Mouse (Mus musculus) right cerebral cortex, adult 2 months (tissue): ENCODE measurements around the gene Myof.

Experiments used
- DNase-seq, 2 experiments: peaks; one replicate each; pipeline ENCODE4 v3.0.0; 2021 to 2022; ENCODE audit warnings: low spot score in 2 of 2

Myof gene

GRCm38 (mm10) chr19:38042261-38042722 lies 1.1 kb downstream of the Myof start:
- no peak for DNase-seq

GRCm38 (mm10) chr19:38038267-38038666 lies 5.1 kb downstream of the Myof start:
- no peak for DNase-seq

DNA sequence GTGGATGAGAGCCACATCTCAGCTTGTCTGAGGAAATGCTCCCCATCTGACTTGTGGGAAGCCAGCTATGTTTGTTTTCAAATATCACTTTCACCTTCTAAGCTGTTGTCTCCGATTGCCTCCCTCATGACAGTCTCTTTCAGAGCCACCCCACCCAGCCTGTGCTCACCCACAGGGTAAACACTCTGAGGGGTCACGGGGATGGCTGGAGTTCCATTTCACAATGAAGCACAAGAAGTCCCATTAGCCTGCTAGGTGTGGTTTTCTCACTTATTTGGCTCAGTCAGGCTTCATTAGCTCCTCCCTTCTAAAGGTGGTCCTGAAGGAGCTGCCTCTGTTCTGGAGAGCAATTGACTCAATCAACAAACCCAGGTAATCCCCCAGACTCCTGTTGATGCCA lies 7.6 kb downstream of the Myof start:
- no peak for DNase-seq

GRCm38 (mm10) chr19:38034696-38035095 lies 8.7 kb downstream of the Myof start:
- no peak for DNase-seq

- DNase-seq, result no peak
Observed at GRCm38 (mm10) chr19:38033735-38034057, 9.7 kb downstream of the Myof start.

- DNase-seq, result no peak
Observed at GRCm38 (mm10) chr19:38032993-38033734, 10.2 kb downstream of the Myof start.

DNA sequence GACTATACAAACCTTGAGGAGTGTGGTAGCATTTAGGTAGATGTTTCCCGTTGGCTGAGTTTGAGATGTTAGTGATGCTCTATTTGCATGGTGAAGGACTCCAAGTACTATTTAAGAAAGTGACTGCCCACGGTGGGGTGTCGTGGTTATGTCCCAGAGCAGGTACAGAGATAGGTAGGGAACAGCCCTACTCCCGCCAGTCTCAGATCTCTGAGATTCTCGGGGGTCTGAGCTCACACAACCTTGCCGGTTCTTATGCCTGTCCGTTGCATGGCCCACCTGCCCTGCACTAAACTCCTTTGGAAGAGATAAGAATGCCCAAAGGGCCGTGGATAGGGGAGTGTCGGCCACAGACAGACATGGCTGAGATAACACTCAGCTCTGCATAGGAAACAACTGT lies 12.2 kb downstream of the Myof start:
- DNase-seq, result no peak

DNA sequence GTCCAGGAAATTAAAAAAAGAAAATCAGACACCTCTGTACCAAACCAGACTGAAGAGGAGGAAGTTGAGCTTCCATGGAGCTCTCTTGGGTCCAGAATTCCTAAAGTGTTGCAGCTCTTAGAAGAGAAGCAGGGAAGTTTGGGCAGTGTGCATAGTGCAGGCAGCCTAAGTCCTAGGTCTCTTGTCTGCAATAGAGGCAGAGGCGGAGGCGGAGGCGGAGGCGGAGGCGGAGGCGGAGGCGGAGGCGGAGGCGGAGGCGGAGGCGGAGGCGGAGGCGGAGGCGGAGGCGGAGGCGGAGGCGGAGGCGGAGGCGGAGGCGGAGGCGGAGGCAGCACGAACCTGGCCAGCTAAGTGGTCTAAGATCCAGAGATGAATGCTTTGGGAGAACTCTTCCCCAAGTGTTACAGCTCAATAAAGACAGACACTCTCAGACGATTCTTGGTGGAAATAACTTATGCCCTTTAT lies 12.7 kb downstream of the Myof start:
- no peak for DNase-seq

DNA sequence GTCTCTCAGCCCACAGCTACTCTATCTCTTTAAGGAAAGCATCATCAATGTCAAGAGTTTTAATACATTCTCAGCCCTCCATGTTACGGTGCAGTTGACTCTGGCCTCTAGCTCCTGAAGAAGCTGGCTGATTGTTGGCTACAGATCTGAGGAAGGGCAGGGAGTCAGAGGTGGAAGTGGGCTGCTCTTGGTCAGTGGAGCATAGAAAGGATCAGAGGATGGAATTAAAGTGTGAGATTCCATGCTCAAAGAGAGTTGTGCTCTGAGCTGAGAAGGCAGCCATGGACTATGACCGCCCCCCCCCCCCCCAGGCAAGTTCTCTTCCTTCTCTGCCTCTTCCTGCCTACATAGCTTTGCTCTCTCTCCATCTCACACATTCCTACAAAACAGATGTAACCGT lies 13.5 kb downstream of the Myof start:
- DNase-seq, result no peak

- DNase-seq, result no peak
Observed at GRCm38 (mm10) chr19:38029292-38029691, 14.1 kb downstream of the Myof start.

- DNase-seq, result no peak
Observed at GRCm38 (mm10) chr19:38027881-38028521, 15.4 kb downstream of the Myof start.

GRCm38 (mm10) chr19:38027389-38027788 lies 16.0 kb downstream of the Myof start:
- DNase-seq, result no peak

GRCm38 (mm10) chr19:38026211-38026624 lies 17.2 kb downstream of the Myof start:
- DNase-seq, result no peak

DNA sequence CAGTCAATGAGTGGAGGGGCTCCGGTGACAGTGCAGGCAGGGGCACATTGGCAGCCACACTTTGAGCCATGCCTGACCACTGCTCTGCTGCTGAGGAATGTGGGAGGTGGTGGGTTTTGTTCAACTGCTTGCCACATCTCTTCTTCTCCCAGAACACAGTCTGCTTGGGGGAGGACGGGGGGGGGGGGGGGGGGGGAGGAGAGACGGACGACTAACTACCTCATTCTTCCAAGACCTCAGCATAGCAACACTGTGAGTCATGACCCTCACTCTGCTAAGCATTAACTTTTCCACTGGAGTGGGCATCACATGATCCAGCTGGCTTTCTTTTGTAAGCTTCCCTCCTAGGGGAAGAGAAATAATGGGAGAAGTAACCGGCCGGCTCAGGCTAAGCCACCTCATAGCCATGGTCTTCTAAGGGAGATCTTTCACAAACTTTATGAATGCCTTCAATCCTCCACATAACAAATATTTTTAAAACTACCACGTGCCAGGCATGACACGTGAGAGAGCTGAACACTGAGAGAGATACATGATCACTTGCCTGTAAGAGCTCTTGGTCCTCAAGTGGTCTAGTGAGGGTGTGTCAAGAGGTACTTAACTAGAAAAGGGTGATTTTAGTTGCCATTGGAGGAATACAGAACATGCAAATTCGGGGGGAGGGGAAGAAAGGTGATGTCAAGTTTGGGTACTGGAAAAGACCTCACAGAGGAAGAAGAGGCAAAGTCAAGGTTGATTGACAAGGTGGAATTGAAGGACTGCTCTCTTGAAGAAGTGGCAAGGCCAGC lies 17.9 kb downstream of the Myof start:
- no peak for DNase-seq

DNA sequence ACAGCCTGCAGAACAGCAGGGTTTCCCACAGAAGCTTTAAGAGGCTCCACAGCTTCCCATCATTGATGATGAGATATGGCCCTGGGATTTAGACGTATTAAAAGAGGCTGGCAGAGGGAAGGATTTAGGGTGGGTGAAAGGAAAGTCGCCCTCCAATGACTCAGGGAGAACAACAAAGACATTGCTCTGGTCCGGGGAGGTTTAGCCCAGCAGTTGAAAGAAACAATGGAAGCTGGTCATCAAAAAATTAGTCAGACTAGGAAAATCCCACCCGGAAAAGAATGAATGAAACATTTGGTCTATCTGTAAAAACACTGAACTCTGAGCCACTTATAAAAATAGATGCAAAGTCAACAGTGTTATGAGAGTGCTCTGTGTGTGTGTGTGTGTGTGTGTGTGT lies 19.8 kb downstream of the Myof start:
- DNase-seq, result no peak

DNA sequence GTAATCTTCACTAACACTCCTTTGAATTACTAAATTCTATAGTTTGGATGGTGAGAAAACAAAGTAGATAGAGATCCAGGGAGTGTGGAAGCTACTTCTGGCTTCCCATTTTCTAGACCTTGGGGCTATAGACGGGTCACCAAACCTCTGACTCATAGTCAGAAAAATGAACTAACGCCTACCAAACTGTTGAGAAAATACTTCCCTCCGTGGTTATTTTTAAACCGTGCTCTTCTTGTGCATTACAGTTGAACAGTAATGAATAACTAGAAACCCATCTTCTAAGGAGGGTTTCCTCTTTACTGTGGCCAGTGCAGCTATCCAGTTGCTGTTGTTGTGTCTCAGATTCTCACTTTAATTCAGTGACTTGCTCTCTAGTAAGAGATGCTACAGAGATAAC lies 20.7 kb downstream of the Myof start:
- no peak for DNase-seq

DNA sequence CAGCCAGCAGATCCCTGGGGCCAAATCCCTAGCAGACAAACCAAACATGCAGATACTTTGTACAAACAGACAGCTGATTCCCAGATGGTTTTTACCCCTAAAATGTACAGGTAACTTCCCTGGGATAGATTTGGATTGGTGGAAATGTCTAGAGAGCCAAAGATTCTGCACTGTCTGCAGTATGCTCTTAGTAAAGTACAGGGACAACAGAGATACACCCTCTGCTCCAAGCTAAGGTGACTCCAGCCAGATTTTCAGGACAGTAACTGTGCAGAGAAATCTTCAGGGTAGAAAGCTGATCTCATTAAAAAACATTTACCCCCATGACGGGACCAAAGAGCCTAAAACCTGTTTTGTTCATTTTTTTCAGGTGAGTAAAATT lies 27.5 kb downstream of the Myof start:
- no peak for DNase-seq

DNA sequence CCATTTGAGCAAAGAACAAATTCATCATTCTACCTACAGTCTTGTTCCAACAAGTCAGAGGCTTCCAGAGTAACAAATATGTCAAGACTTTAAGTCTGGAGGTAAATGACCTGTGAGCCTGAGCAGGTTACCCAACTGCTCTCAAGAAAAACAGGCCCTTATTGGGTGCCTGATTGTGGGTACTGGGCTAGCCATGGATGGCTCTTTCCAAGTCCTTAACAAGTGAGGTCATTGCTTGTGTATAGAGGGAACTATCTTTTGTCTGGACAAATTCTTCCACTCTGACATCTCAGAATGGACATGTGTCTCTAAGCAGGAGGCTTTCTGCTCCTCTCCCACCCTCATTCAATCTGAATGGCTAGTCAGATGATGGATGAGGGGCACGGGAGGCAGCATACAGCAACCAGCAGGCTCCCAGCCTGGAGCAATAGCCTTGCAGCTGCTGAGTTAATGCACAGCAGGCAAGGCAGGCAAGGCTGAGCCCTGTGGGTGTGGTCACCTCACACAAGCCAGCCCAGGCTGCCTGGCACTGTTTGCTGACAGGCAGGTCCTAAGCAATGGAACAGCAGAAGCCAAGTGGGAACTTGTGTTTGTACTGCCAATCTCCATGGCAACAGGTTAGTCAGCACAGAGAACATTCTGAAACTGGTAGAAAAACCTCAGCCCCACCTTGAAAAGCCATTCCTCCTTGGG lies 28.1 kb downstream of the Myof start:
- DNase-seq, result peak; percentile 65 to 68

- no peak for DNase-seq
Observed at GRCm38 (mm10) chr19:38014443-38014842, 28.9 kb downstream of the Myof start.

- no peak for DNase-seq
Observed at GRCm38 (mm10) chr19:38011379-38011778, 32.0 kb downstream of the Myof start.

- no peak for DNase-seq
Observed at GRCm38 (mm10) chr19:38004809-38005380, 38.5 kb downstream of the Myof start.
